Mouse (Mus musculus): Measurements from ENCODE around the gene Synpo2l. TPM values are rescaled to one million over a fixed set of nuclear protein-coding genes. Genes with fewer than 3 reads are reported as not detected.
"Not testable (repeated sequence)": the region's sequence is repeated elsewhere in the genome, so short reads cannot be mapped to it uniquely, and the experiment has no call there.

Synpo2l gene
- polyA plus RNA-seq, 1 experiment from 2014 or later, result 5.8 TPM

- WGBS, result 86% methylated on average over 3 of the region's 3 CpGs
- not testable (repeated sequence) for H3K4me3 ChIP-seq; H3K27me3 ChIP-seq; H3K4me2 ChIP-seq; H3K9ac ChIP-seq; ATAC-seq (ENCODE audit: borderline replicate concordance, extremely low read depth, low FRiP score, low TSS enrichment); H3K36me3 ChIP-seq; H3K4me1 ChIP-seq; H3K9me3 ChIP-seq; H3K27ac ChIP-seq
Observed at GRCm38 (mm10) chr14:20636968-20637367, 31.2 kb downstream of the Synpo2l start.

- no peak overlapping the region for H3K4me3 ChIP-seq
- H3K36me3 ChIP-seq, result no peaks in the 10 kb centered on the region
- H3K9me3 ChIP-seq, result no peaks in the 10 kb centered on the region
- no peaks in the 10 kb centered on the region for H3K27me3 ChIP-seq
- WGBS, result 89% methylated on average over 2 of the region's 2 CpGs
- no peak overlapping the region for H3K4me2 ChIP-seq
- no peak overlapping the region for H3K9ac ChIP-seq
- H3K27ac ChIP-seq, result no peak overlapping the region
- peaks cover 4% of the 10 kb centered on the region; the same call in 1 of the 2 replicates for H3K4me1 ChIP-seq
- ATAC-seq (ENCODE audit: borderline replicate concordance, extremely low read depth, low FRiP score, low TSS enrichment), result no peak
Observed at GRCm38 (mm10) chr14:20635546-20635945, 32.6 kb downstream of the Synpo2l start.

- Histone ChIP-seq H3K4me2 (no peak overlapping the region), H3K27ac (no peak overlapping the region), H3K9me3 (no peaks in the 10 kb centered on the region), H3K4me3 (no peak overlapping the region), H3K9ac (no peak overlapping the region), H3K27me3 (no peaks in the 10 kb centered on the region), H3K36me3 (no peaks in the 10 kb centered on the region), H3K4me1 (no peaks in the 10 kb centered on the region)
- WGBS, result 35% methylated on average over 4 of the region's 4 CpGs
- no peak; the same call in 1 of the 2 replicates for ATAC-seq (ENCODE audit: borderline replicate concordance, extremely low read depth, low FRiP score, low TSS enrichment)
Observed at GRCm38 (mm10) chr14:20631253-20631652, 36.9 kb downstream of the Synpo2l start.

GRCm38 (mm10) chr14:20626971-20627370, 41.2 kb downstream of the Synpo2l start:
- H3K27ac ChIP-seq, result no peak overlapping the region
- WGBS, result 83% methylated on average over 3 of the region's 3 CpGs
- no peak for ATAC-seq (ENCODE audit: borderline replicate concordance, extremely low read depth, low FRiP score, low TSS enrichment)
- no peaks in the 10 kb centered on the region for H3K27me3 ChIP-seq
- no peak overlapping the region for H3K4me2 ChIP-seq
- H3K9me3 ChIP-seq, result no peaks in the 10 kb centered on the region
- no peak overlapping the region for H3K4me3 ChIP-seq
- no peaks in the 10 kb centered on the region for H3K36me3 ChIP-seq
- no peak overlapping the region for H3K9ac ChIP-seq
- no peaks in the 10 kb centered on the region for H3K4me1 ChIP-seq

- Histone ChIP-seq H3K4me2 (no peak overlapping the region), H3K36me3 (no peaks in the 10 kb centered on the region), H3K27me3 (no peaks in the 10 kb centered on the region), H3K9ac (no peak overlapping the region), H3K4me1 (no peaks in the 10 kb centered on the region), H3K9me3 (no peaks in the 10 kb centered on the region), H3K4me3 (no peak overlapping the region), H3K27ac (no peak overlapping the region)
- no peak for ATAC-seq (ENCODE audit: borderline replicate concordance, extremely low read depth, low FRiP score, low TSS enrichment)
- WGBS, result 72% methylated on average over 2 of the region's 2 CpGs
Observed at GRCm38 (mm10) chr14:20626447-20626846, 41.7 kb downstream of the Synpo2l start.

- H3K27ac ChIP-seq, result no peak overlapping the region
- no peaks in the 10 kb centered on the region for H3K27me3 ChIP-seq
- ATAC-seq (ENCODE audit: borderline replicate concordance, extremely low read depth, low FRiP score, low TSS enrichment), result no peak
- no peak overlapping the region for H3K4me3 ChIP-seq
- no peak overlapping the region for H3K4me2 ChIP-seq
- no peaks in the 10 kb centered on the region for H3K9me3 ChIP-seq
- 92% methylated on average over 3 of the region's 3 CpGs for WGBS
- no peak overlapping the region for H3K9ac ChIP-seq
- no peaks in the 10 kb centered on the region for H3K4me1 ChIP-seq
- no peaks in the 10 kb centered on the region for H3K36me3 ChIP-seq
Observed at GRCm38 (mm10) chr14:20622907-20623306, 45.2 kb downstream of the Synpo2l start.

GRCm38 (mm10) chr14:20622412-20622811, 45.7 kb downstream of the Synpo2l start:
- H3K27me3 ChIP-seq, result no peaks in the 10 kb centered on the region
- no peaks in the 10 kb centered on the region for H3K9me3 ChIP-seq
- H3K9ac ChIP-seq, result no peak overlapping the region
- H3K36me3 ChIP-seq, result no peaks in the 10 kb centered on the region
- no peak for ATAC-seq (ENCODE audit: borderline replicate concordance, extremely low read depth, low FRiP score, low TSS enrichment)
- 74% methylated on average over 2 of the region's 2 CpGs for WGBS
- no peak overlapping the region for H3K27ac ChIP-seq
- H3K4me1 ChIP-seq, result no peaks in the 10 kb centered on the region
- no peak overlapping the region for H3K4me3 ChIP-seq
- no peak overlapping the region for H3K4me2 ChIP-seq

- Histone ChIP-seq H3K9me3 (no peaks in the 10 kb centered on the region), H3K36me3 (no peaks in the 10 kb centered on the region), H3K4me2 (no peak overlapping the region), H3K4me3 (no peak overlapping the region), H3K27ac (no peak overlapping the region), H3K4me1 (no peaks in the 10 kb centered on the region), H3K9ac (no peak overlapping the region), H3K27me3 (no peaks in the 10 kb centered on the region)
- WGBS, result 89% methylated on average over 2 of the region's 2 CpGs
- no peak for ATAC-seq (ENCODE audit: borderline replicate concordance, extremely low read depth, low FRiP score, low TSS enrichment)
Observed at GRCm38 (mm10) chr14:20621903-20622302, 46.3 kb downstream of the Synpo2l start.

GRCm38 (mm10) chr14:20619131-20619530, 49.0 kb downstream of the Synpo2l start:
- Histone ChIP-seq H3K4me1 (0 out of 2 replicates have a peak, but pooled peaks cover 3% of the 10 kb centered on the region), H3K27me3 (no peaks in the 10 kb centered on the region), H3K9ac (no peak overlapping the region), H3K9me3 (no peaks in the 10 kb centered on the region), H3K4me2 (no peak overlapping the region), H3K27ac (no peak overlapping the region), H3K4me3 (no peak overlapping the region), H3K36me3 (no peaks in the 10 kb centered on the region)
- no peak for ATAC-seq (ENCODE audit: borderline replicate concordance, extremely low read depth, low FRiP score, low TSS enrichment)

- Histone ChIP-seq H3K27me3 (no peaks in the 10 kb centered on the region), H3K9me3 (no peaks in the 10 kb centered on the region), H3K9ac (no peak overlapping the region), H3K4me1 (0 out of 2 replicates have a peak, but pooled peaks cover 3% of the 10 kb centered on the region), H3K27ac (no peak overlapping the region), H3K4me2 (no peak overlapping the region), H3K4me3 (no peak overlapping the region), H3K36me3 (no peaks in the 10 kb centered on the region)
- 71% methylated on average over 5 of the region's 5 CpGs for WGBS
- ATAC-seq (ENCODE audit: borderline replicate concordance, extremely low read depth, low FRiP score, low TSS enrichment), result no peak
Observed at GRCm38 (mm10) chr14:20618211-20618610, 49.9 kb downstream of the Synpo2l start.

GRCm38 (mm10) chr14:20616421-20616820, 51.7 kb downstream of the Synpo2l start:
- no peak overlapping the region for H3K9ac ChIP-seq
- no peaks in the 10 kb centered on the region for H3K27me3 ChIP-seq
- H3K4me2 ChIP-seq, result no peak overlapping the region
- 23% methylated on average over 2 of the region's 2 CpGs for WGBS
- H3K27ac ChIP-seq, result no peak overlapping the region
- H3K9me3 ChIP-seq, result no peaks in the 10 kb centered on the region
- 0 out of 2 replicates have a peak, but pooled peaks cover 3% of the 10 kb centered on the region for H3K4me1 ChIP-seq
- no peak for ATAC-seq (ENCODE audit: borderline replicate concordance, extremely low read depth, low FRiP score, low TSS enrichment)
- no peak overlapping the region for H3K4me3 ChIP-seq
- H3K36me3 ChIP-seq, result no peaks in the 10 kb centered on the region

GRCm38 (mm10) chr14:20615075-20615474, 53.1 kb downstream of the Synpo2l start:
- no peaks in the 10 kb centered on the region for H3K27me3 ChIP-seq
- no peak overlapping the region for H3K9ac ChIP-seq
- H3K4me3 ChIP-seq, result no peak overlapping the region
- no peaks in the 10 kb centered on the region for H3K9me3 ChIP-seq
- 0 out of 2 replicates have a peak, but pooled peaks cover 3% of the 10 kb centered on the region for H3K4me1 ChIP-seq
- no peak for ATAC-seq (ENCODE audit: borderline replicate concordance, extremely low read depth, low FRiP score, low TSS enrichment)
- H3K27ac ChIP-seq, result no peak overlapping the region
- WGBS, result 100% methylated on average over 2 of the region's 2 CpGs
- no peak overlapping the region for H3K4me2 ChIP-seq
- H3K36me3 ChIP-seq, result no peaks in the 10 kb centered on the region

- Histone ChIP-seq H3K36me3 (no peaks in the 10 kb centered on the region), H3K9me3 (no peaks in the 10 kb centered on the region), H3K4me1 (peaks cover 16% of the 10 kb centered on the region; the same call in 1 of the 2 replicates), H3K4me3 (no peak overlapping the region), H3K4me2 (no peak overlapping the region), H3K27me3 (no peaks in the 10 kb centered on the region), H3K9ac (no peak overlapping the region), H3K27ac (no peak overlapping the region)
- WGBS, result 94% methylated on average over 1 of the region's 1 CpGs
- no peak for ATAC-seq (ENCODE audit: borderline replicate concordance, extremely low read depth, low FRiP score, low TSS enrichment)
Observed at GRCm38 (mm10) chr14:20612820-20613219, 55.3 kb downstream of the Synpo2l start.

Data from lung, embryonic 15.5 days (tissue).